Mouse (Mus musculus) bone marrow macrophage, adult 2 months (primary cell): Measurements from ENCODE around the gene Hmx1.

Experiments
- CTCF ChIP-seq: IDR thresholded peaks from 2 replicates; pipeline ENCODE4 v1.5.1; 2012; ENCODE audit warnings: low read depth, mild to moderate bottlenecking, low read length, moderate library complexity
- POLR2A ChIP-seq: IDR thresholded peaks from 2 replicates; pipeline ENCODE4 v1.6.1; 2012; ENCODE audit warnings: mild to moderate bottlenecking, low read depth, low read length, borderline replicate concordance

DNA sequence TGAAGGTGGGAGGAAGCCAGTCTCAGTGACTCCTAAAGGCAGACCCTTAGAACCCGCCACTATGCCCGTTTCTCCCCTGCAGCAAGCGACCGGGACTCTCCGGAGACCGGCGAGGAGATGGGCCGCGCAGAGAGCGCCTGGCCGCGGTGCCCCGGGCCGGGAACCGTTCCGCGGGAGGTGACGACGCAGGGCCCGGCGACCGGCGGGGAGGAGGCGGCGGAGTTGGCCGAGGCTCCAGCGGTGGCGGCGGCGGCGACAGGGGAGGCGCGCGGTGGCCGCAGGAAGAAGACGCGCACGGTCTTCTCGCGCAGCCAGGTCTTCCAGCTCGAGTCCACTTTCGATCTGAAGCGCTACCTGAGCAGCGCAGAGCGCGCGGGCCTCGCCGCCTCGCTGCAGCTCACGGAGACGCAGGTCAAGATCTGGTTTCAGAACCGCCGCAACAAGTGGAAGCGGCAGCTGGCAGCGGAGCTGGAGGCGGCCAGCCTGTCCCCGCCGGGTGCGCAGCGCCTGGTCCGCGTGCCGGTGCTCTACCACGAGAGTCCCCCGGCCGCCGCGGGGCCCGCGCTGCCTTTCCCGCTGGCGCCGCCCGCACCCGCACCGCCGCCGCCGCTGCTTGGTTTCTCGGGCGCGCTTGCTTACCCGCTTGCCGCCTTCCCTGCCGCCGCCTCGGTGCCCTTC is 2.9 kb downstream of the Hmx1 start:
- TF ChIP-seq CTCF, result no peak
- TF ChIP-seq POLR2A, result no peak
